Mouse (Mus musculus) gastrocnemius, postnatal 4 days (tissue): ENCODE data around the gene Fgfr2. TPM values are rescaled to one million over a fixed set of nuclear protein-coding genes. Genes with fewer than 3 reads are reported as not detected.

Source experiments
- DNase-seq, 2 experiments: peaks; one replicate each; pipeline ENCODE4 v3.0.0; 2021 to 2022; ENCODE audit warnings: low spot score in 2 of 2, mixed read lengths in 2 of 2
- total RNA-seq, 2 experiments: library from RNA; stranded (reverse); gene quantifications; 2 replicates each; pipeline ENCODE4 v1.2.3; 2021

Gene Fgfr2
- total RNA-seq, 2 experiments from 2014 or later = 6.5 to 8.0 TPM

DNA sequence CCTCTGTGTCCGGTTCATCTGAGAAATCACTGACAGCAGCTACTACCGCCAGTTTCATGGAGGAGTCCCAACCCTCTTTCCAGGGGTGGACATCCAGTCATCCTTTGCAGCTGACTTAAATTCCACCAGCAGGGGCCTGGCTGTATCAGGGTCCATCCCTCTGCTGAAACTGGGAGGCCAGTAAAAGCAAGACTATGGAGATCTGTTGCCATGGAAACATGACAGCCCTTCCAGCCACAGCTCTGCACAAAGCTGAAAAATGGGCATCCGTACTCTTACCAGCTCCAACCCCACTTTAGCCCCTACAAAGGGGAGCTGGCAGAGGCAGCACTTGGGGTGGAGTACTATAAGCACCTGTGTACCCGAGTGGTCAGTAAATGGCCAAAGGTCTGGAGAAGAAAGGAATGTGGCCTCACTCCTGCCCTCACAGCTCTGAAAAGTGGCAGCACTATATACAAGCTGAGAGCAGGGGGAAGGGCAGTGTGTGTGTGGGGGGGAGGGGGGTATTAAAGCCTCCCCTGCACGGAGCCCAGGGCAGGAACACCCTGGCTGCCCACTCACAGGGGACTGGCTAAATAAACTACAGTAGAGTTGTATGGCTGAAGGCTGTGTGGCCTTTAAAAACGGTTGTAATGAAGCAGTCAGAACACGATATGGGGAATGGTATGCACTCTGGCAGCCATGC is 341.9 kb downstream of the Fgfr2 start:
- DNase-seq = no peak

DNA sequence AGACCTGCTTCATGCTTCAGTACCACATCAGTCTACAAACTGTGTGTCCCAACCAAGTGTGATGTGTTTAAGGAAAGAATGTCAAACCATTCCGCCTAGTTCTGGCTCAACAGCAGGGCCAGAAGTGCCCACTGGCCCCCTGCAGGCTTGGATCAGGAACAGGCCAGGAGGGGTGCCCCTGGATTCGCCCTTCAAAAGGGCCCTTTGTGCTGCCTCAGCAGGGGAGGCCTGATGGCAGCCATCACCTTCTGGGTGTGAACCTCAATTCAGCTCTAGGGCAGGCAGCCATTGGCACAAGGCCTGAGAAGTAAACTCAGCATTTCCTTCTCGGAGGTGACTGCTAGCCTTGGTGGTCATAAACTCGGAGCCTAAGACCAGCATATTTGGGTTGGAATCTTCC is 342.5 kb downstream of the Fgfr2 start:
- no peak for DNase-seq

DNA sequence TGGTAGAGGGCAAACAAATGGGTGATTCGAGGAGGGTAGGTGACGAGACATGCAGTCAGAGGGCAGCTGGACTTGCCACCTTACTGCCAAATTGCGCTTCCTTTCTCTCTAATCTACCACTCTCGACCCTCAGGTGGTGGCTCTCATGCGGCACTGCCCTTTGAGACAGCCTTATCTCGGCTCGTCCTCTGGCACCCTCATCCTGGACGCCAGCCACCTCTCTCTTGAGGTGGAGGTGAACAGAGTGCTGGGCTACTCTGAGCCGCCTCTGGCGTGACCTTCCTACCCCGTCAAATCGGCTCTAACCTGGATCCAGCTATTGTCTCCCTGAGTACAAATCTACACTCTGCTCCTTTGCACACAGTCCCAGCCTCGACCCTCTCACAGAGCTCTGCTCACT is 344.5 kb downstream of the Fgfr2 start:
- no peak for DNase-seq

DNA sequence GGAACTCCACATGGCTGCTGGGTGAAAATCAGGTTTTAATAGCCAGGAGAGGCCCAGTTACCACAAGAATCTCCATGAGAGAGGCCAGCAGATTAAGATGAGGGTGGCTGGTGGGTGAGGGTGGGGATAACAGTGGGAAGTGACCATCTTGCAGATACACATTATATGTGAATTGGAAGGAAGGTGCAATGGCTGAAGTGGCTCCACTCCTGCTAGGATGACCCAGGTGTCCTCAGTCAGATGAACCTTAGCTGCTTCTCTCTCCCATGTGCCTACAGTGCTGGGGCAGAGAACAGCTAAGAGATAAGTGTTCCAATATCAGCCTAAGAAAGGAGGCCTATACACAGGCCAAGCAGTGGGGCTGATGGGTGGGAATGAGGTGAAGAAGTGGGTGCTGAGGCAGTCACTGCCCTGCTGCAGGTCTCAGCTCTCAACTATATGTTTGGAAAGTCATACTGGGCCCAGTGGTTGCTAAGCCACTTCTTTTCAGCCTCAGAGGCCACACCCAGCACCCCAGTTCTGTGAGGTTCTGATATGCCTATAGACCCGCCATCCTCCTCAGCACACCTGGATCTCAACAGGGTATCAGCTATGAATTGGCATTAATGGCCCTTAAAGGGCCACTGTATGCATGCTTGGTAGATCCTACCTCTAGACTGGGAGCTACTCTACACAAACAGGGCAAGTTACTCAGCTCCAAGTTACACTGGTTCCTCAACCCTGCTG is 345.3 kb downstream of the Fgfr2 start:
- no peak for DNase-seq

DNA sequence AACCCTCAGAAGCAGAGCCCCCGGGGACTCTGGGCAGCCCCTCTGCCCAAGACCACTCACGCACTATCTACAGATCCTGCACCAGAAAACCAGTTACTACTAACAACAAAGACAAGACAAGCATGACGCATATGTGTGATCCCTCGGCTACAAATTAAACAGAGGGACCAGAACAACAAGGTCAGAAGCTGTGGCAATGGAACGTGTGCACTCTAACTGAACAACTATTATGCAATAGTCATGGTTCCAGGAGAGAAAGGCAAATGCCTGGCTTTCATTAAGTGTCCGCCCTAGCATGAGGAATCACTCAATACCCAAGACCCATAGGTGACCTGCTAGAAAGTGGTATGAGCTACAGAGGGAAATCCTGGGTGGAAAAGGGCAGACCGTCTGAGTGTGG is 346.0 kb downstream of the Fgfr2 start:
- no peak for DNase-seq

DNA sequence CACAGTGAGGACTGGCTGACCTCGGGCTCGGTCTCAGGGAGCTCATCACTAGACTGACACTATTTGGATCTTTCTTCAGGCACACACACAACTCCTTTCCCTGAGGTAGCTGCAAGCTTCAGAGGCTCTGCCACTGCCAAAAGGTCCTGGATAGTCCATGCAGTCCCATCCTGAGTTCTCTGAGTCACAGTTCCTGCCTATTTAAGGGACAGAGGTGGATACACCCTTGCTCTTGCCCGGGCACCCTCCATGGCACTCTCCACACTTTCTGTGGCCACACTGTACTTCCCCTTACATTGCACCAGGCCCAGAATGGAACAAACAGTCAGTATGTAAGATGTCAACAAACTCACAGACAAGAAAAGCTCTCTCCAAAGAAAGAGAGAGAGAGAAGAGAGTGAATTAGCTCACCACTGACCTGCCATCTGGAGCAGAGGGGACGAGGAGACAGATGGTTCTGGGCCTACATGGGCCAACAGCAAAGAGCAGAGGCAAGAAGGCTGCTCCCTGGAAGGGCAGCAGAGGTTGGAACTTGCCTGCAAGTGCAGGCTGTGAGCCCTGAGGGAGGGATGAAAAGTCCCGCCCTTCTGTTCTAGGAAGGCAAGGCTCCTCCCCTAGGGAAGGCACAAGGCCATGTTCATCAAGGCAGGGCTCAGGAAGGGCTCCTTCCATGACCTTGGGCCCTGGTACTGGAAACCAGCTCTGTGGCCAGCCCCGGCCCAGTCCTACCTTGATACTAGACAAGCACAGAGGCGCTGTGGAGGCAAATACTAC is 346.6 kb downstream of the Fgfr2 start:
- DNase-seq = no peak

DNA sequence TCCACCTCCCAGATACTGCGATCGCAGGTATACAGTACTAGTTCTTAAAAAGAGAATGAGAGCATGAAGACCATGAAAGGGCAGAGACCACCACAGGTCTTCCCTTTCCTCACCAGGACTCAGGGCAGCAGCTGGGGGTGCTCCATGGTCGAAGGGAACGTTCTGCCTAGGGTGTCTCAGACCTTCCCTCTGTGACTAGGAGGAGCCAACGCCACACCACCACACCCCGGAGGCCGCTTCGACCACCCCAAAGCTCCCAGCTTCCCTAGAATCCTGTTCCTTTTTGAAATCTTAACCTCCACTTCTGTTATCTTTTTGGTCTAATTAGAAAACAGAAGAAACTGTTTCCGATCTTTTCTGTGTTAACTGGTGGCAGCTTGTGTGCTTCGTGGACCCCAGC is 347.2 kb downstream of the Fgfr2 start:
- DNase-seq = no peak

DNA sequence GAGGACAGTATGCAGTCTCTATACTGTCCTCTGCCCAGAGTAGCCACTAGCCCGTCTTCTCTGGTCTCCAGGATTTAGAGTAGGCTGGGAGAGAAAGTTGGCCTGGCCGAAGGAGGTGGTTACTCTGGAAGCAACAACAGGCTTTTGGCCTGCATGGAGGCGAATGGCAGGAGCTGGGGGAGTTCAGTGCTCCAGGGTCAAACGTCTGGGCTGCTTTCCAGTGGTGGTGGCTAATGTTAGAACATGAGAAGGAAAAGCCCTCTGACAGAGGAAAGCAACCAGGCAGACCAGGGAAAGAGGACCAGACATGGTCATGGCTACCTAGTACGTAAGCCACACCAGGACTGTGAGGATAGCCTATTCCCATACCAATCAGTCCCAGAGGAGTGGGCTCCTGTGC is 347.8 kb downstream of the Fgfr2 start:
- DNase-seq = no peak

DNA sequence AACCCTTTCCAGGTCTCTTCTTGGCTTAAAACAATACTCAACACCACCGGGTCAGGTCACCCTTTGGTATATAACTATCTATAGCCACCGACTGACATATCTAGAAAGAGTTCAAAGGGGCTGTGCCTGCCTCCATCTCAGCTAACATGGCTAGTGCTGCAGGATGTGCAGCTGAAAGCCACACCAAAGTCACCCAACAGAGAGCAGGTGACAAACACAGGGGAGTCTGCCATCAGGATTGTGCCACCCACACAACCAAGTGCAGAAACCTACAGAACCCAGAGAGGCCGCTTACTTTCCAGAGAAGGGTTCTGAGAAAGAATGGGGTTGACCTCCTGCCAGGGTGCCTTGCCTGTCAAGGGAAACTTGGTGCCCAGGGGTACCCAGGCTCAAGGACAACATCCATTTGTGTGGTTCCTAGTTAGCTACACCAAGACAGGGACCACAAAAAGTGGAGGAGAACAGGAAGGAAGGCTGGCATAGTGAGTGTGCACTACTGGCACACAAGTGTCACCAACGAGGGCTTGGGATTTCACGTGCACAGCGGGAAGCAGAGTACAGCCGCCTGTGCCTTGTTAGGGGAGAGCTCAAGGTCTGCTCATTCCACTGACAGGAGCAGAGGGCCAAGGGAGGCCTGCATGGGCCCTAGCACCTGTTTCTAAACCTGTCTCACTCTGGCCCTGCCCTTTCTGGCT is 350.0 kb downstream of the Fgfr2 start:
- no peak for DNase-seq

DNA sequence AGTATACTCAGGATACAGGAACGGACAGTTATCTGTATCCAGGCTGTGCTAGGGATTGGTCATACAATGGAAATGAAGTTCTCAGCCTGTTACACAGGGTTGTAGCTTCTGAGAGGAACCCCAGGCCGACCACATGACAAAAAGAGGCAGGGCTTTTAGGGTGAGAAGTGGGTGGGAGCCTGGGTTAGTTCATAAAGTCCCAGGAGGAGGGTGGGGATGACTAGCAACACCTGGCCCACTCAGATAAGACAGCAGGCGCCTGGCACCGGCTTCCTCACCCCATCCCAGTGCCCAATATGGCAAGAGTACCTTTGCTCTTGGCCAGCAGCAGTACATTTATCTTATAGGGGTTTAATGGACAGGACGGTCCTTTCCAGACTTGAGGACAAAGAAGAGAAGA is 350.7 kb downstream of the Fgfr2 start:
- no peak for DNase-seq

DNA sequence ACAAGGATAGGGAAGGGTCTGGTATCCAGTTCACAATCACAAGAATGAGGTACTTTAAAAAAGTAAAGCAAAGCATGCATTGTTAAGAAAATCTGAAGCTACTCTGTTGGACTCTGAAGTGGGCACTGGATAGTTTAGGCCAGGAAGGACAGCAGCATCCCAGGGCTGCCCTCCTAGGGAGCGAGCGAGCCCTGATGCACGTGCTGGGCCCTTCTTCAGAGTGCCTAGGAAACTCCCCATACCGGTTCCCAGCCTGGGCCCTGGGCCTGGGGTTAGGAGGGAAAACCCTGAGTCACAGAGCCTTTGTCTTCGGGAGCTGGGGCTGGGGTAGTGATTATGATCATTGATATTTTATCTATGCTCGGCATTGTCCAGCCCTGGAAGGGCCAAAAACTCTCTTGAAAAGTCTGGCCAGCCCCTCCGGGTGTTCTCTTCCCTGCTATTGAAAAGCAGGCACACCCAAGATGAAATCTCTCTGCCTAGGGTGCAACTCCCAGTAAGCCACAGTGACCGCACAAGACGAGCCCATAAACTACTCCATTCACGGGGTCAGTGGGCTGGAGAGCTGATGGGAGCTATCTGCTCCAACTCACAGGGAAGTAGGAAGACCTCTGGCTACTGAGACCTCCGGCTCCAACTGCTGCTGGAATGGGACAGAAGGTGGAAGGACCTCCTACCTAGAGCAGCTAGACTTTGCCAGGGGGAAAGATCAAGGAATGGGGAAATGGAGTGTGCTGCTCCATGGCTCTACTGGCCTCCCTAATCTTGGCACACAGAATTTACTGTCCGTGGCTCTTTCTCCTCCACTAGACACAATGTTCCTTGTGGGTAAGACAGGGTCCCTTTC is 354.4 kb downstream of the Fgfr2 start:
- DNase-seq = no peak

DNA sequence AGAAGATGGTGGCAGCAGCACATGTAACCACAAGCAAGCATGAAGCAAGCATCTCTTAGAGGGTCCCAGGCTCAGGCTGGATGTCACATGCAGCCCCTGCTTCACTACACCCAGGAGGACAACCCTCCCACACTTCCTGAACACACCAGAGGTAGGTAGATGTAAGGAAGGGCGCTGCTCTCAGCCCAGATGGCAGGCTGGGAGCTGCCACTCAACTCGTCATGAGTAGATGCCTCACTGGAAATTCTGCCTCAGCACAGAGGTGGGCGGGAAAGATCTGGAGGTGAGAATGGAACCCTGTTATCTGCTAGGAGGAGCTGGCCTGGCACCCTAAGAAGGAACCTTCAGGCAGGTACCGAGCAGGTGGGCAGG is 355.2 kb downstream of the Fgfr2 start:
- no peak for DNase-seq

DNA sequence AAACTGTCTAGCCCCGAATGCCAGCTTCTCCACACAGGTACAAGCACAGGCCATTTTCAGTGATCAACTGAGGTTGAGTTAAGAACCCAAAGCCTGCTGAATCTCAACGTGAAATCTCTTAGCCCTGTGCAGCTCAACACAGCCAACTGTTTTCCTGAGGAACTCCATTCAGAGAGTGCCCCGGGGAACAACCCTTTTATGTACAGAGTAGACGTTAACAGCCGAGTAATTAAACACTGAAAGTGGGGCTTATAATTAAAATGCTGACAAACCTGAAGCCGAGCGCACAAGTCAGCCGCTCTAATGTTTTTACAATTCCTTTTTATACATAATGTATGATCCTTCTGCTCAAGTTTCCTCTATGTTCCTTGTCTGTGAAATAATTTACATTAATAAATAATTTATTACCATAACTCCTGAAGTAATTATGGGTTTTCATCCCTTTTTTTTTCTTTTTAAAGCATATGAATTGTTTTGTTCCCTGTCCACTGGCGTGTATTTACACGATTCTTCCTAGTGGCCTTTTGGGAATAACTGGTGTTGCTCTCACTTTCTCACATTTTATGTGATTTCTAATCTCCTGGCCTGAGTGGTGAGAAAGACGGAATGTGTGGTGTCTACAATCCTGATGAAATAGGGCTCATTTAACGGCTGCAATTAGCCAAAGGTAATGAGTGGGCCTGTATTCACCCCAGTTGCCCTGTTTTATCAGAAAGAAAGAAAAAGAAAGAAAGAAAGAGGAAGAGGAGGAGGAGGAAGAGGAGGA is 355.7 kb downstream of the Fgfr2 start:
- DNase-seq = no peak

DNA sequence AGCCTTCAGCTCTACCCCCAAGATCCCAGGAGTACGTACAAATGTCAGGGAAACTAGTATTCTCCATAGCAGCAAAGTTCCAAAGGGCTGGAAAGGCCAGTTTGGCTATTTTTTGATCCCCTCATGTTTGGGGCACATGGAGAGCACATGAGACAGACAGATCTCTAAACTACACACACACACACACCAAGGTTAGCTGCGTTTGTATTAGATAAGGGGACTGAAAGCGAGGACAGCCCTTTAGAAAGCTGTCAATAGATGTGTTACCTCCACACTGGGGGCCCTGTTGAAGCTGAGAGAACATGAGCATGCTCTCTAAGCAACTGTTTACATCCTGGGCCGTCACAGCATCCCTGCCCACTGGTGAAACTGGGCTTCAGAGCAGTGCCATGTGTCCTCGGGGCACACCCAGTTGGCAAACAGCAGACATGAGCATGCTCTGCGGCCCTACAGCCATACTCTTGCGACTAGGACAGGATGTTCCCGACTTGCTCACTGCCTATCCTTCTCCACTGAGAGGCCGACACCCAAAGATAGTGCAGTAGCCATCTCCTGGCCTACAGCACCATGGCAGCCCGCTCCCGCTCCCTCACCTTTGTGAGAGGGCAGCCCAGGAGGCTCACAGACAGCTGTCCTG is 356.8 kb downstream of the Fgfr2 start:
- no peak for DNase-seq

DNA sequence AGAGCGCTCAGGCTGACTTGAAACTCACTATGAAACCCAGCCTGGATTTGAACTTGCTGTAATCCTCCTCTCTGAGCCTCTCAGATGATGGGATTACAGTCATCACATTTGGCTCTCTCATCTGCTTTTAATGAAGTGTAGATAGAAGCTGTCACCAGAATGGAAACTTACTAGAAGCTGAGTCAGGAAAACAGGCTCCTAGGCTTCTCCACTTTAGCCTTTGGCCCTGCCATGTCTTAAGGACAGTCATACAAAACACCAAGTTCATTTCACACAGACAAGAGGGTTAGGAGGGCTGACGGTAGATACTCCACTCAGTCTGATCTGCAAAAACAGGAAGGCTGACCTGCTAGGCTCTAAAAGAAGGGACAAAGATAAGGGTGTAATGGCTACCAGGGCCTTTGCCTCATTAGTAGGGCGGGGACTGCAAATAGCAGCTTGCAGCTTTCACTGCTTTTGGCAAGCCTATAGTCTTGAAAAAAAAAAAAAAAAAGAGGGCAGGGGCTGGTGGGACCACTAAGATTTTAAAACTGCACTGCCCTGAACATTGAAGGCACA is 357.4 kb downstream of the Fgfr2 start:
- no peak for DNase-seq

DNA sequence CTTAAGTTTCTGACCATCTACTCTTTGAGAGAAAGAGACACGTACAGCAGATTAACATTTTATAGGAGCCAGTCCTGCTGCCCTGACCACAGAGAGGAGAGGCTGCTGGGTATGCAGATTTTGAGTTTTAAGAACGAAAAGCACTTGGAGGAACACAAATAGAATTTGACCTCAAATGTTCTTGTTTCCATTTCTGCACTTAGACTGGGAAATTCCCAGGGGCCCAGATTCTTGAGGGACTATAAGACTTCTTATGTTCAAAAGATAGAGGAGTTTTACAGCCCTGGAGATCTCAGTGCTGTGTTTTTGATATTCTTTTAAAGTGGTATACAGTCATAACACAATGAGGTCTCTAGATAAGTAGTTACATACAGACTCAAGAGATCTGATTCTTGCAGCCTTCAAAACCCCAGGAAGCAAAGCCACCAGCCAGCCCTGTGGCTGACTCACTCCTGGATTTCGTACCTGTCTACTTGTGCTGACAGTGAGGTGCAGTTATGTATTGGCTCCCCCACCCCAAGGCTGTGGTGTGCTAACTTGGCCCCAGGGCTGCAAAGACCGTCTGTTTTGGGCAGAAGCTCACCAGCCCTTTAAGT is 358.2 kb downstream of the Fgfr2 start:
- DNase-seq = no peak

DNA sequence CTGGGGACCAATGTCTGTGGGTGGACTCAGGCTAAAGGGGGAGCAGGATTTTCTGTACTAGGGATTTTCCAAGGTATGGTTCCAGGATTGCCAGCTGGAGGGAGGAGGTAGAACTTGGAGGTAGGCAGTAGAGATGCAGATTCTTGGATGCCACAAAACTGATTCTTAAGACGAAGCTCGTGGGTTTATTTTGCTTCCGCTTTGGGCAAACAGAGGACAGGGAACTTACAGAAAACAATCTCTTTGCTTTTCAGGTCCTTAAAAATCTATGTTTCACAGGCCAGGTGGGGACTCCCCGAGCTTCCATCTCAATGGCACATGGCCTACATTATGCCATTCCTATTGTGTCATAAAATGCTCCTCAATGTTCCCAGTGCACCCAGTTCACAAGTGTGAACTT is 358.8 kb downstream of the Fgfr2 start:
- no peak for DNase-seq

DNA sequence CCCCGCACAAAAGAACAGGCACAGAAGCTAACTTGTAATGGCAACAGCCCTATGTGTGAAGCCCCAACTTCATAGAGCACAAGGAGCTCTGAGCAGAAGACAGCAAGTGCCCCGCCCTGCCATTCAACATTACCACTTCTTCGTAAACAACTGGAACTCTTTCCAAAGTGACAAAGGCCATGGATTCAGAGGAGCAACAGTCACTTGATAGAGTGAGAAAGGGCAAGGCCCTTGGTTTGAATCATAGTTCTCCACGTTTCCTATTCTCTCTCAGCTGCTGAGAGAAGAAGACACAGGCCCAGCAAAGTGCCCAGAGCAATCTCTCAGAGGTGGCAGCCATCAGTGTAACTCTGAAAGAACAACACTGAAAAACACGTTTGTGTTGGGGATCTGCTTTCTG is 359.2 kb downstream of the Fgfr2 start:
- no peak for DNase-seq

DNA sequence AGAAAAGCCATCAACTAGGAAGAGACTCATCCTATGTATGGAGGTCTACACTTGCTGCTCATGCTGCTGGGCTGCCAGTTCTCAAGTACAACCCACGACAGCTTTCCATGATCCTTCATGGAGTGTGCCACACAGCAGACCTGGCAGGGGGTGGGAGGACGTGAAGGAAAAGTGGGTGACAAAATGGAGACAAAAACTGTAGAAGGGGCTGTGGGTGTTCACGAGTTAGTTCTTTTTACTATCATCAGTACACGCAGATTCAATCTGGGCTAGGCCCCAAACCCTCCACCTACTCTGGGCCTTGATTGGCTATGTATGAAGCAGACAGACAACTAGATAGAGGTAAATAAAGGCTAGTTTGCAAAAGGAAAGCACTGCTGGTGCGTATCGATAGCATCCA is 359.8 kb downstream of the Fgfr2 start:
- no peak for DNase-seq
